Mouse (Mus musculus) E14TG2a.4 (cell line): ENCODE results near the gene Tmem56.

Experiments
- H3K27me3 ChIP-seq: 2 replicates; pipeline ENCODE4 v1.6.1; 2014; ENCODE audit warnings: low read length, control low read depth; ENCODE audit not compliant: insufficient read depth
- H3K36me3 ChIP-seq: 2 replicates; pipeline ENCODE4 v1.6.1; 2014; ENCODE audit warnings: low read length, control low read depth; ENCODE audit not compliant: insufficient read depth
- H3K4me1 ChIP-seq: replicated peaks from 2 replicates; pipeline ENCODE4 v1.6.1; 2014; ENCODE audit warnings: low read depth, low read length, control low read depth
- H3K4me3 ChIP-seq: replicated peaks from 2 replicates; pipeline ENCODE4 v1.5.1; 2014; ENCODE audit warnings: mild to moderate bottlenecking, low read length
- H3K9me3 ChIP-seq: 2 replicates; pipeline ENCODE4 v1.6.1; 2014; ENCODE audit warnings: low read length, control low read depth
- CTCF ChIP-seq: conservative IDR thresholded peaks from 2 replicates; pipeline ENCODE4 v1.5.1; 2014; ENCODE audit warnings: low read length
- NANOG ChIP-seq: IDR thresholded peaks from 2 replicates; pipeline ENCODE4 v1.6.1; 2014; ENCODE audit warnings: borderline replicate concordance, low read length, mixed read lengths
- POU5F1 ChIP-seq: IDR thresholded peaks from 2 replicates; pipeline ENCODE4 v1.6.1; 2014; ENCODE audit warnings: low read length, borderline replicate concordance

Gene Tmem56

DNA sequence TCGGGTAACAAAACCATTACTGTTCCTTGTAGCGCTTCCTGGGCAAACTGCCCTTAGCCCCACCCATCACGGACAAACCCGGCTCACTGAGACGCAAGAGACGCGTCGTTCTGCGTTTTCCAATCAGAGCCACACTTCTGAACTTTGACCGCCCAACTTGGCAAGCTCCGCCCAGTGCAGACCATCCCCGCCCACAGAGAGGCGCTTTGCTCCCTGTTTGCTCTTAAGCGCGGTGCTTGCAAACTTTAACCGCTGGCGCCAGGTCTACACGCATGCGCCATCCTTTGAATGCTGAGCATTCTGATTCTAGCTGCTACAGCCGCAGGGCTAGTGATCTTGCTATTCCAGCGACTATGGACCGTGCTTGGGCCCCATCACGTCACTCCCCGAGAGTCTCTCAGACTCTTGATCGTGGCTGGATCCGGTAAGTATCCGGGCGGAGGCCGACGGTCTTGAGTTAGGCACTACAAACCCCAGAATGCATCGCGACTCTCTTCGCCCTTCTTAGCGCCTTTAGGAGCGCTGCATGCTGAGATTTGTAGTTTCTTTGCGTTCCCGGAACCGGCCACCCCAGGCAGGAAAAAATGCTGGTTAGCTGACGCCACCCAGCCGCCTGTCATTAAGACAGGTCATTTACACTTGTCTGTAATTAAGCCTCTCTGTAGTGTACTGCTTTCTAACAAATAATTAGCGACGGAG, 8.8 kb upstream of the Tmem56 start, which contains the start of gene Alg14:
Gene Alg14, plus strand, starts transcription at position 214 of the 699 bp plus-strand sequence.
- H3K4me3 ChIP-seq, result peak within 1 kb of the TSS; percentile 87
- no peaks in the 10 kb centered on the region for H3K36me3 ChIP-seq
- H3K4me1 ChIP-seq, result peaks cover 21% of the 10 kb centered on the region
- H3K27me3 ChIP-seq, result no peaks in the 10 kb centered on the region
- H3K9me3 ChIP-seq, result peaks cover 9% of the 10 kb centered on the region
- no peak for TF ChIP-seq POU5F1
- TF ChIP-seq NANOG, result no peak
- no peak for TF ChIP-seq CTCF

DNA sequence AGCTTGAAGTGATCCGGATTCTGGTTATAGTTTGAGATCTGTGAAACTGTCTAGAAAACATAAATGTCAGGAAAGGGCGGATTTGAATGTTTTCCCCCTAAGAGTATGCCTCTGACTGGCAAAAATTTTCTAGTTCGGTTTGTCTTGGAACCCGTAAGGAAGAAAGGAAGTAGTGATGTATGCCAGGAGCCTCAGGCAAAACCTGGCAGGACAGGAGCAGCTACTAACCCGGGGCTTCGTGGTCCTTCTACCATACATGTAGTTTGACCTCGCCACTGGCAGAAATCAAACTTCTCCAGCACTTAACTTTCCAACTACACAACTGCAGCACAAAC, 8.3 kb upstream of the Tmem56 start:
- H3K4me1 ChIP-seq, result peaks cover 21% of the 10 kb centered on the region
- no peaks in the 10 kb centered on the region for H3K36me3 ChIP-seq
- H3K4me3 ChIP-seq, result peak overlapping the region; percentile 87
- peaks cover 9% of the 10 kb centered on the region for H3K9me3 ChIP-seq
- TF ChIP-seq NANOG (no peak), CTCF (no peak), POU5F1 (no peak)
- no peaks in the 10 kb centered on the region for H3K27me3 ChIP-seq

DNA sequence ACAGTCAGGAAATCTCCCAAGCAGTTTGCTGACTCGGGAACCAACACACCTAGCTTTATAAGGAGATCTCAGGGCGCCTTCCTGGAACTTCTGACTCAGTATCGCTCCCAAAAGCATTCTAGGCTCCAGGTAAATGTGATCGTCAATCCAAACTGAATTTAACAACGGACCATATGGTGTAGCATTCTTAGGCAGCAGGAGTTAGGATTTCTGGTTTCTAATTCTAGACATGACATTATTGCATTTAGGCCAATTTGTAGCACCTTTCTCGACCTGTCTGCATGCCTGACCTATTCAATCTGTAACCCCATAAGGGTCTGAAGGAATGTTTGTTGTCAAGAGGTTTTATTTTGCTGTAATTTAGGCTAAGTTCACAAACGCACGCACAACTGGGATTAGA, 7.8 kb upstream of the Tmem56 start:
- Histone ChIP-seq H3K9me3 (peaks cover 9% of the 10 kb centered on the region), H3K4me3 (peak overlapping the region; percentile 87), H3K27me3 (no peaks in the 10 kb centered on the region), H3K36me3 (no peaks in the 10 kb centered on the region), H3K4me1 (peaks cover 21% of the 10 kb centered on the region)
- TF ChIP-seq NANOG (no peak), POU5F1 (no peak), CTCF (no peak)

DNA sequence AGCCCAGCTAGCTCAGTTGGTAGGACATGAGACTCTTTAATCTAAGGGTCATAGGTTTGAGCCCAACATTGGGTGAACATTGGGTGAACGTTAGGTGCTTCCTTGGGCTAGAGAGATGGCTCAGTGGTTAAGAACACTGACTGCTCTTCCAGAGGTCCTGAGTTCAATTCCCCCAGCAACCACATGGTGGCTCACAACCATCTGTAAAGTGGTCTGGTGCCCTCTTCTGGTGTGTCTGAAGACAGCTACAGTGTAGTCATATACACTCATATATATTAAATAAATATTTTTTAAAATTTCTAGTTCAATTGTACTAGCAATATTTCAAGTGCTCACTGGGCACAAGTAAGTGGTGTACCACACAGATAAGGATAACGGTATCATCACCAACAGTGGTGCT, 4.3 kb upstream of the Tmem56 start:
- H3K9me3 ChIP-seq, result peaks cover 9% of the 10 kb centered on the region
- TF ChIP-seq CTCF (no peak; the same call in 1 of the 2 replicates), NANOG (no peak), POU5F1 (no peak)
- no peak overlapping the region for H3K4me3 ChIP-seq
- peaks cover 6% of the 10 kb centered on the region for H3K27me3 ChIP-seq
- H3K4me1 ChIP-seq, result peaks cover 16% of the 10 kb centered on the region
- no peaks in the 10 kb centered on the region for H3K36me3 ChIP-seq

DNA sequence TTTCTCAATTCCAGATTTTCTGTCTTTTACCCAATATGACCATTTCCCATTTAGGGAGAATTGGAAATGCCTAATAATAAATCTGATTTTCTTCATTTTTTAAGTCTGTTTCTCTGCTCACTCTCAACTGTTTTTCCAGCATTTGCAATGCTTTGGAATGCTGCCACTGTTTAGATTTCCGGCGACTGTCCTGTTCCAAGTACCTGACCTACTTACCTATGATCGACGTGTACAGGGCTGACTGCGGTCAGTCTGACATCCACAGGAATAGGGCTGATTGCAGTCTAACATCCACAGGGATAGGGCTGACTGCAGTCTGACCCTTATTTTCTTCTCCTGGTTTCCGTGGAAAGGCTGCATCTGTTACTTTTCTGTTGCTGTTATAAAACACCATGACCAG, 2.3 kb upstream of the Tmem56 start:
- no peak overlapping the region for H3K4me3 ChIP-seq
- H3K27me3 ChIP-seq, result peaks cover 6% of the 10 kb centered on the region
- peaks cover 9% of the 10 kb centered on the region for H3K9me3 ChIP-seq
- peaks cover 5% of the 10 kb centered on the region for H3K4me1 ChIP-seq
- no peaks in the 10 kb centered on the region for H3K36me3 ChIP-seq
- TF ChIP-seq CTCF (no peak), NANOG (no peak), POU5F1 (no peak)

GRCm38 (mm10) chr3:121279679-121280078, 3.2 kb downstream of the Tmem56 start:
- Histone ChIP-seq H3K36me3 (no peaks in the 10 kb centered on the region), H3K27me3 (peaks cover 21% of the 10 kb centered on the region), H3K9me3 (no peaks in the 10 kb centered on the region), H3K4me3 (peak overlapping the region; percentile 57), H3K4me1 (peaks cover 7% of the 10 kb centered on the region; the same call in 1 of the 2 replicates)
- TF ChIP-seq POU5F1, result no peak
- TF ChIP-seq NANOG, result no peak
- no peak for TF ChIP-seq CTCF

GRCm38 (mm10) chr3:121277557-121277956, 5.3 kb downstream of the Tmem56 start:
- H3K9me3 ChIP-seq, result no peaks in the 10 kb centered on the region
- H3K27me3 ChIP-seq, result peaks cover 21% of the 10 kb centered on the region

GRCm38 (mm10) chr3:121277009-121277408, 5.9 kb downstream of the Tmem56 start:
- H3K9me3 ChIP-seq, result no peaks in the 10 kb centered on the region
- H3K4me3 ChIP-seq, result no peak overlapping the region
- TF ChIP-seq POU5F1 (no peak), CTCF (no peak), NANOG (no peak)
- peaks cover 7% of the 10 kb centered on the region; the same call in 1 of the 2 replicates for H3K4me1 ChIP-seq
- H3K36me3 ChIP-seq, result no peaks in the 10 kb centered on the region
- H3K27me3 ChIP-seq, result peaks cover 21% of the 10 kb centered on the region

More at GRCm38 (mm10) chr3:121277557-121277956, 5.3 kb downstream of the Tmem56 start:
- TF ChIP-seq CTCF (no peak), POU5F1 (no peak), NANOG (no peak)
- H3K4me3 ChIP-seq, result no peak overlapping the region
- H3K4me1 ChIP-seq, result peaks cover 7% of the 10 kb centered on the region; the same call in 1 of the 2 replicates
- no peaks in the 10 kb centered on the region for H3K36me3 ChIP-seq

DNA sequence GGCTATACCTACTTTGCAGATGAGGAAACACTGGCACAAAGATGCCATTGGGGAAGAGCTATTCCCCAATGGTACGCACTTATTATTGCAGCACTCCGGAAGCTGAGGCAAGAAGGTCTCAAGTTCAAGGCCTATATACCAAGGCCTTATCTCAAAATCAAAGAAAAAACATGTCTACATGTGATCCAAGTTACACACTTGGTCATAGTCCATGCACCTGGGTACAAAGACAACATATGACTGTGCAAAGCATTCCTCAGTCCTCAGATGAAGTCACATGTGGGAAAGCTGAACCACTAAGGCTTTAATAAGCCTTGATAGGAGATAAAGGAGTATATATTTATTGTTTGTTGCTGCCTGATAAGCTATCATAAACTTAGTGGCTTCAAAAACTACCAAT, 8.9 kb downstream of the Tmem56 start:
- Histone ChIP-seq H3K27me3 (peaks cover 29% of the 10 kb centered on the region), H3K4me3 (no peak overlapping the region), H3K4me1 (no peaks in the 10 kb centered on the region; the same call in 1 of the 2 replicates), H3K9me3 (no peaks in the 10 kb centered on the region), H3K36me3 (no peaks in the 10 kb centered on the region)
- TF ChIP-seq NANOG, result no peak
- no peak for TF ChIP-seq CTCF
- no peak for TF ChIP-seq POU5F1
